26 mouse cellular contexts compared by ENCODE assay signal in the genomic region with DNA sequence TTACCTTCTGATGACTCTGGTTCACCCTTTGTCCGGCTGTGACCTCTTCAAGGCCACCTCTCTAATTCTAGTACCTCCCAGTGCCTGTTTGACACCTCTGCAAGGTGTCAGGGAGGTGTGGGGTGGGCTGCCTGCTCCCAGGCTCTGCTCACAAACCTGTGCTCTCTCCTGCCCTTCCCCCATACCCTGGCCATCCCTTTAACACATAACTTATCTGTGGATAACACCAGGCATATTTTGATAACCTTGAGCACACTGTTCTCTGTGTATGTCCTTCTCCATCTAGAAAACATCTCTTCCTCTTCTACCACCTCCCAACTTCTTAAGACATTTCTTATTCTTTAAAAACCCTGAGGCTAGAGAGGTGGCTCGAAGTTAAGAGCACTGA. TPM values are rescaled to one million over a fixed set of nuclear protein-coding genes. Genes with fewer than 3 reads are reported as not detected.
DNase-seq lines count a peak whose midpoint lies in the region; ATAC-seq and TF ChIP-seq lines count a peak whose summit lies in the region.
"Had no signal": no experiment of that assay in that cellular context is flagged by ENCODE, and none has a peak within 500 bp of the region (broad histone marks: within the 10 kb centered on the region; RNA-seq: fewer than 3 reads in every experiment).

No protein-coding gene starts in this region.

- no peak overlapping the region for H3K27ac ChIP-seq in embryonic facial prominence, embryonic 15.5 days (replicated peaks)
- no peak overlapping the region for H3K27ac ChIP-seq in embryonic facial prominence, embryonic 10.5 days (replicated peaks)
- peak overlapping the region; percentile 85 for H3K27ac ChIP-seq in liver, embryonic 12.5 days
- H3K27ac ChIP-seq in liver, postnatal 0 days (ENCODE audit: low read depth), result no peak overlapping the region; the same call in 1 of the 2 replicates
- no peak overlapping the region for H3K27ac ChIP-seq in kidney, embryonic 14.5 days (ENCODE audit: low read depth, low read length)
- H3K27ac ChIP-seq: forebrain, embryonic 10.5 days; forebrain, embryonic 15.5 days; hindbrain, embryonic 10.5 days; hindbrain, embryonic 15.5 days; kidney, postnatal 0 days; limb, embryonic 13.5 days; macrophage; midbrain, embryonic 10.5 days had no signal

- no peak overlapping the region for H3K9ac ChIP-seq in embryonic facial prominence, embryonic 15.5 days
- H3K9ac ChIP-seq in liver, embryonic 12.5 days, result peak overlapping the region; percentile 4; the same call in 1 of the 2 replicates
- H3K9ac ChIP-seq in liver, postnatal 0 days (replicated peaks), result no peak overlapping the region; the same call in 1 of the 2 replicates
- no peak overlapping the region for H3K9ac ChIP-seq in kidney, embryonic 14.5 days (ENCODE audit: low read depth, low read length)
- H3K9ac ChIP-seq: forebrain, embryonic 15.5 days; hindbrain, embryonic 15.5 days; limb, embryonic 13.5 days had no signal

- H3K36me3 ChIP-seq in embryonic facial prominence, embryonic 15.5 days, result no peaks in the 10 kb centered on the region
- H3K36me3 ChIP-seq in embryonic facial prominence, embryonic 10.5 days (replicated peaks), result no peaks in the 10 kb centered on the region
- H3K36me3 ChIP-seq in liver, embryonic 12.5 days, result no peaks in the 10 kb centered on the region
- H3K36me3 ChIP-seq in liver, postnatal 0 days (replicated peaks; ENCODE audit: insufficient read depth, low read length), result no peaks in the 10 kb centered on the region
- H3K36me3 ChIP-seq in kidney, embryonic 14.5 days (ENCODE audit: control insufficient read depth, insufficient read depth, low read length), result no peaks in the 10 kb centered on the region
- H3K36me3 ChIP-seq: forebrain, embryonic 10.5 days; forebrain, embryonic 15.5 days; hindbrain, embryonic 10.5 days; hindbrain, embryonic 15.5 days; limb, embryonic 13.5 days; midbrain, embryonic 10.5 days had no signal

- H3K27me3 ChIP-seq in embryonic facial prominence, embryonic 15.5 days, result peaks cover 8% of the 10 kb centered on the region; the same call in 1 of the 2 replicates
- peaks cover 26% of the 10 kb centered on the region for H3K27me3 ChIP-seq in embryonic facial prominence, embryonic 10.5 days (replicated peaks; ENCODE audit: low read depth, poor library complexity, severe bottlenecking)
- H3K27me3 ChIP-seq in liver, embryonic 12.5 days (replicated peaks), result peaks cover 35% of the 10 kb centered on the region
- H3K27me3 ChIP-seq in liver, postnatal 0 days (ENCODE audit: insufficient read depth, low read length), result peaks cover 11% of the 10 kb centered on the region
- H3K27me3 ChIP-seq in kidney, embryonic 14.5 days (ENCODE audit: control insufficient read depth, insufficient read depth, low read length), result no peaks in the 10 kb centered on the region

- ATAC-seq in embryonic facial prominence, embryonic 15.5 days (ENCODE audit: insufficient number of reproducible peaks, low FRiP score, low TSS enrichment, low read depth), result peak; percentile 34; the same call in 1 of the 2 replicates
- ATAC-seq in liver, embryonic 12.5 days, result peak; percentile 86
- peak; percentile 73 for ATAC-seq in liver, postnatal 0 days
- ATAC-seq in kidney, embryonic 14.5 days (ENCODE audit: low FRiP score, low TSS enrichment), result no peak
- ATAC-seq: forebrain, embryonic 15.5 days; midbrain, embryonic 16.5 days had no signal

- H3K4me1 ChIP-seq in embryonic facial prominence, embryonic 15.5 days, result 0 out of 2 replicates have a peak, but pooled peaks cover 2% of the 10 kb centered on the region
- peaks cover 9% of the 10 kb centered on the region for H3K4me1 ChIP-seq in embryonic facial prominence, embryonic 10.5 days
- H3K4me1 ChIP-seq in liver, embryonic 12.5 days, result peaks cover 47% of the 10 kb centered on the region
- peaks cover 5% of the 10 kb centered on the region for H3K4me1 ChIP-seq in liver, postnatal 0 days (ENCODE audit: insufficient read depth)
- H3K4me1 ChIP-seq in kidney, embryonic 14.5 days (ENCODE audit: control insufficient read depth, insufficient read depth, low read length), result no peaks in the 10 kb centered on the region
- H3K4me1 ChIP-seq: forebrain, embryonic 15.5 days; hindbrain, embryonic 15.5 days had no signal

- no peak overlapping the region for H3K4me2 ChIP-seq in embryonic facial prominence, embryonic 15.5 days (replicated peaks)
- peak overlapping the region; percentile 22 for H3K4me2 ChIP-seq in liver, embryonic 12.5 days
- no peak overlapping the region for H3K4me2 ChIP-seq in liver, postnatal 0 days (ENCODE audit: low read depth, low read length)
- H3K4me2 ChIP-seq in kidney, embryonic 14.5 days (replicated peaks; ENCODE audit: low read depth, low read length), result no peak overlapping the region
- H3K4me2 ChIP-seq: forebrain, embryonic 15.5 days; hindbrain, embryonic 15.5 days; limb, embryonic 13.5 days had no signal

- no peak for TF ChIP-seq EP300 in liver, postnatal 0 days (IDR thresholded peaks at IDR 0.05; ENCODE audit: low read depth)

- H3K4me3 ChIP-seq in embryonic facial prominence, embryonic 15.5 days (replicated peaks), result no peak overlapping the region
- no peak overlapping the region for H3K4me3 ChIP-seq in embryonic facial prominence, embryonic 10.5 days
- no peak overlapping the region for H3K4me3 ChIP-seq in liver, embryonic 12.5 days
- no peak overlapping the region for H3K4me3 ChIP-seq in liver, postnatal 0 days (ENCODE audit: low read depth, low read length)
- H3K4me3 ChIP-seq in kidney, embryonic 14.5 days (ENCODE audit: low read length), result no peak overlapping the region
- H3K4me3 ChIP-seq: forebrain, embryonic 10.5 days; forebrain, embryonic 15.5 days; hindbrain, embryonic 10.5 days; hindbrain, embryonic 15.5 days; limb, embryonic 13.5 days; midbrain, embryonic 10.5 days had no signal

- no peaks in the 10 kb centered on the region for H3K9me3 ChIP-seq in embryonic facial prominence, embryonic 15.5 days (replicated peaks)
- no peaks in the 10 kb centered on the region for H3K9me3 ChIP-seq in embryonic facial prominence, embryonic 10.5 days
- no peaks in the 10 kb centered on the region for H3K9me3 ChIP-seq in liver, embryonic 12.5 days (replicated peaks)
- H3K9me3 ChIP-seq in liver, postnatal 0 days (ENCODE audit: low read length), result no peaks in the 10 kb centered on the region
- H3K9me3 ChIP-seq in kidney, embryonic 14.5 days (ENCODE audit: control insufficient read depth, low read length), result no peaks in the 10 kb centered on the region
- H3K9me3 ChIP-seq: forebrain, embryonic 10.5 days; forebrain, embryonic 15.5 days; hindbrain, embryonic 10.5 days; hindbrain, embryonic 15.5 days; limb, embryonic 13.5 days; midbrain, embryonic 10.5 days had no signal

- no peak for TF ChIP-seq CTCF in liver, postnatal 0 days (IDR thresholded peaks at IDR 0.05; ENCODE audit: low read depth)

- WGBS in embryonic facial prominence, embryonic 15.5 days, result 63% methylated on average over 2 of the region's 2 CpGs
- WGBS in embryonic facial prominence, embryonic 10.5 days, result 68% methylated on average over 2 of the region's 2 CpGs
- WGBS in liver, embryonic 12.5 days (ENCODE audit: insufficient replicate concordance), result 37% methylated on average over 2 of the region's 2 CpGs
- 51% methylated on average over 2 of the region's 2 CpGs for WGBS in liver, postnatal 0 days (ENCODE audit: insufficient replicate concordance)
- WGBS in kidney, embryonic 14.5 days, result 57% methylated on average over 2 of the region's 2 CpGs

- no peak for DNase-seq in embryonic facial prominence, embryonic 10.5 days (ENCODE audit: low spot score)
- peak; percentile 45 for DNase-seq in c-Kit-positive CD71-positive TER-119-positive erythroid progenitor cells, embryonic 14.5 days (ENCODE audit: low spot score)
- DNase-seq in liver, postnatal 0 days, result no peak
- DNase-seq in layer of hippocampus, adult 11-12 months (ENCODE audit: low spot score), result no peak
- no peak for DNase-seq in kidney, adult 9 months
- DNase-seq: adrenal gland, adult 8-10 months; cerebellum, adult 2 months; cerebellum, postnatal 14 days; heart, postnatal 14 days; kidney, adult 18-20 months; layer of hippocampus, adult 9-11 months; lung, adult 2 months; lung, postnatal 10 days; thymus, postnatal 14 days had no signal

RNA-seq across cellular contexts. Expression of gene Plekhd1, which starts 6.7 kb away (rescaled TPM):
- 0.32 and 0.39 TPM in 2 replicates for polyA plus RNA-seq in embryonic facial prominence, embryonic 15.5 days (2015; fragmentation: Nextera tagmentation; extraction: Ambion mirVana)
- polyA plus RNA-seq in embryonic facial prominence, embryonic 10.5 days (2016; fragmentation: Nextera tagmentation; extraction: Ambion mirVana), result 0.40 and 0.59 TPM in 2 replicates
- 0.44 and 0.66 TPM in 2 replicates for polyA plus RNA-seq in liver, embryonic 12.5 days (2016; fragmentation: Nextera tagmentation; extraction: Ambion mirVana)
- polyA plus RNA-seq in liver, postnatal 0 days (2015; fragmentation: Nextera tagmentation; extraction: Ambion mirVana), result 0.13 TPM in 1 of 2 replicates, not detected in the other
- 0.84 and 0.94 TPM in 2 replicates for polyA plus RNA-seq in kidney, embryonic 14.5 days (2014; fragmentation: Nextera tagmentation; extraction: Ambion mirVana)
- polyA plus RNA-seq: macrophage had no signal

RNA-seq across cellular contexts. Expression of gene Erh, which starts 55.0 kb away (rescaled TPM):
- polyA plus RNA-seq in embryonic facial prominence, embryonic 15.5 days (2015; fragmentation: Nextera tagmentation; extraction: Ambion mirVana), result 244 and 251 TPM in 2 replicates
- 502 and 512 TPM in 2 replicates for polyA plus RNA-seq in embryonic facial prominence, embryonic 10.5 days (2016; fragmentation: Nextera tagmentation; extraction: Ambion mirVana)
- polyA plus RNA-seq in liver, embryonic 12.5 days (2016; fragmentation: Nextera tagmentation; extraction: Ambion mirVana), result 188 and 195 TPM in 2 replicates
- 81.6 and 92.2 TPM in 2 replicates for polyA plus RNA-seq in liver, postnatal 0 days (2015; fragmentation: Nextera tagmentation; extraction: Ambion mirVana)
- 265 and 337 TPM in 2 replicates for polyA plus RNA-seq in kidney, embryonic 14.5 days (2014; fragmentation: Nextera tagmentation; extraction: Ambion mirVana)

RNA-seq across cellular contexts. Expression of gene Slc39a9, which starts 55.5 kb away (rescaled TPM):
- 23.2 and 25.8 TPM in 2 replicates for polyA plus RNA-seq in embryonic facial prominence, embryonic 15.5 days (2015; fragmentation: Nextera tagmentation; extraction: Ambion mirVana)
- 24.6 and 25.7 TPM in 2 replicates for polyA plus RNA-seq in embryonic facial prominence, embryonic 10.5 days (2016; fragmentation: Nextera tagmentation; extraction: Ambion mirVana)
- polyA plus RNA-seq in liver, embryonic 12.5 days (2016; fragmentation: Nextera tagmentation; extraction: Ambion mirVana), result 15.3 and 15.7 TPM in 2 replicates
- 8.0 and 10.7 TPM in 2 replicates for polyA plus RNA-seq in liver, postnatal 0 days (2015; fragmentation: Nextera tagmentation; extraction: Ambion mirVana)
- 12.1 and 31.1 TPM in 2 replicates for polyA plus RNA-seq in kidney, embryonic 14.5 days (2014; fragmentation: Nextera tagmentation; extraction: Ambion mirVana)
